Mouse (Mus musculus) forebrain, embryonic 13.5 days (tissue): Measurements from ENCODE around the gene Fam83b. TPM values are rescaled to one million over a fixed set of nuclear protein-coding genes. Genes with fewer than 3 reads are reported as not detected.
A peak's percentile ranks its signal among the peaks of the same experiment; 100 is the strongest.

Experiments used
- ATAC-seq: fragments of 200-750 bp; cut with Nextera tagmentation; 2 replicates; pipeline ENCODE4 v1.8.0; 2017
- H3K27ac ChIP-seq: fragments of 300-500 bp; sonication (generic); 2 replicates; pipeline ENCODE4 v1.5.1; 2015; ENCODE audit warnings: inconsistent platforms, mild to moderate bottlenecking, moderate library complexity
- H3K27me3 ChIP-seq: fragments of 300-500 bp; sonication (generic); 2 replicates; pipeline ENCODE4 v1.6.1; 2015; ENCODE audit warnings: mild to moderate bottlenecking, inconsistent platforms
- H3K36me3 ChIP-seq: fragments of 300-500 bp; sonication (generic); 2 replicates; pipeline ENCODE4 v1.6.1; 2015; ENCODE audit warnings: mild to moderate bottlenecking, inconsistent platforms; ENCODE audit not compliant: poor library complexity, severe bottlenecking
- H3K4me1 ChIP-seq: fragments of 300-500 bp; sonication (generic); 2 replicates; pipeline ENCODE4 v1.6.1; 2015; ENCODE audit warnings: inconsistent platforms
- H3K4me2 ChIP-seq: fragments of 300-500 bp; sonication (generic); 2 replicates; pipeline ENCODE4 v1.6.1; 2015; ENCODE audit warnings: inconsistent platforms, mild to moderate bottlenecking, moderate library complexity
- H3K4me3 ChIP-seq: fragments of 300-500 bp; sonication (generic); 2 replicates; pipeline ENCODE4 v1.5.1; 2015; ENCODE audit warnings: mild to moderate bottlenecking, inconsistent platforms
- H3K9ac ChIP-seq: fragments of 300-500 bp; sonication (generic); 2 replicates; pipeline ENCODE4 v1.6.1; 2015; ENCODE audit warnings: mild to moderate bottlenecking, inconsistent platforms
- H3K9me3 ChIP-seq: fragments of 300-500 bp; sonication (generic); replicated peaks from 2 replicates; pipeline ENCODE4 v1.6.1; 2016; ENCODE audit warnings: inconsistent platforms
- WGBS: fragments of 180-500 bp; shearing (Covaris S2); methylation state at CpG from one replicate; pipeline ENCODE4 v1.1.7; 2015; 5-methylcytosine and 5-hydroxymethylcytosine counted together
- polyA plus RNA-seq: library from polyadenylated mRNA; unstranded; fragments of >200 nt; fragmentation: Nextera tagmentation; extraction: Ambion mirVana; gene quantifications from 2 replicates; pipeline ENCODE4 v1.2.1, GENCODE M21; 2015

The Fam83b gene
- 0.05 TPM in 1 of 2 replicates, not detected in the other for polyA plus RNA-seq

DNA sequence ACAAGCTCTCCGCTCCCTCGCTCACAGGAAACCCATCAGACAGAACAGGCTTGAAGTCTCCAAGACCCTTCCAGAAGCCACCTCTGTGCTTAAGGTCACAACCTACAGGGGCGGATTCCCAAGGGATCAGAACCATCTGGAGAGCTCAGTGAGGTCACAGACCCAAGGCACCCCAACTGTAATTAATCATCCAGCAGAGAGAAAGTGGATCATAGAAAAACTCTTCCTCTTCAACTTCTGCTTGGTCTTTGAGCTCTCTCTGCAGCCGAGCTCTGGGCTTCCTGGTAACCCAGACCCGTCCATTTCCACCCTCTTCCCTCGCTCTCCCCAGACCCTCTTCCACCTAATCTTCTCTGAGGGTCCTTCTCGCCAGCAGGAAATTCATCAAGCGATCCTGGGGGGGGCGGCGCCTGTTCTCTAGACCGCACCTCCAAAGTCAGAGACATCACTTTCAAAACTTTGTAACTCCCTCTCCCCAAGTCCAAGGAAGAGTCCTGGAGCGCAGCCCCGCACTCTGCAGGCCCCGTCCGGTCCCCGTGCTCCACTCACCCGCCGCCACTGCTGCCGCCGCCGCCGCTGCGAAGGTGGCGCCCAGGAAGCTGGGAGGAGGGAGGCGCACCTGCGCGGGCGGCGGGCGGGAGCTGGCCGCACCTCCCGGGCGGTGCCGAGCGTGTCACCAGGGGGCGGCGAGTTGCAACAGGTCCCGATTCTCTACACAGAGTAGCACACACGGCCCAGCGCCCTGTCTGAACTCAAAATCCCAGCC lies at the start of gene Fam83b:
TSS of gene Fam83b (minus strand) at position 602 of the 766 bp plus-strand sequence.
- WGBS: 4% methylated on average over 40 of the region's 40 CpGs
- Histone ChIP-seq H3K36me3 (no peaks in the 10 kb centered on the region), H3K27me3 (peaks cover 14% of the 10 kb centered on the region; the same call in 1 of the 2 replicates), H3K4me2 (peak within 1 kb of the TSS; percentile 95), H3K27ac (no peak within 1 kb of the TSS), H3K9ac (peak within 1 kb of the TSS; percentile 65), H3K4me1 (peaks cover 11% of the 10 kb centered on the region), H3K9me3 (no peaks in the 10 kb centered on the region), H3K4me3 (peak within 1 kb of the TSS; percentile 54)
- ATAC-seq: peak; percentile 75

- 78% methylated on average over 4 of the region's 4 CpGs for WGBS
- no peak overlapping the region for H3K9ac ChIP-seq
- ATAC-seq: no peak
Measured at GRCm38 (mm10) chr9:76614165-76614564, 47.2 kb upstream of the Fam83b start.

GRCm38 (mm10) chr9:76603744-76604143 lies 36.8 kb upstream of the Fam83b start:
- Histone ChIP-seq H3K9me3 (no peaks in the 10 kb centered on the region), H3K4me1 (no peaks in the 10 kb centered on the region), H3K4me3 (no peak overlapping the region), H3K36me3 (no peaks in the 10 kb centered on the region), H3K9ac (no peak overlapping the region), H3K27ac (no peak overlapping the region), H3K4me2 (no peak overlapping the region), H3K27me3 (no peaks in the 10 kb centered on the region)
- 73% methylated on average over 5 of the region's 5 CpGs for WGBS
- no peak for ATAC-seq

More at GRCm38 (mm10) chr9:76614165-76614564, 47.2 kb upstream of the Fam83b start:
- Histone ChIP-seq H3K36me3 (no peaks in the 10 kb centered on the region), H3K4me1 (no peaks in the 10 kb centered on the region), H3K27me3 (no peaks in the 10 kb centered on the region), H3K9me3 (no peaks in the 10 kb centered on the region), H3K4me2 (no peak overlapping the region), H3K27ac (no peak overlapping the region), H3K4me3 (no peak overlapping the region)

GRCm38 (mm10) chr9:76602874-76603273 lies 36.0 kb upstream of the Fam83b start:
- Histone ChIP-seq H3K27ac (no peak overlapping the region), H3K9ac (no peak overlapping the region), H3K4me3 (no peak overlapping the region), H3K4me1 (no peaks in the 10 kb centered on the region), H3K4me2 (no peak overlapping the region), H3K9me3 (no peaks in the 10 kb centered on the region), H3K27me3 (no peaks in the 10 kb centered on the region), H3K36me3 (no peaks in the 10 kb centered on the region)
- ATAC-seq: no peak
- WGBS: 91% methylated on average over 2 of the region's 2 CpGs

- 69% methylated on average over 4 of the region's 4 CpGs for WGBS
- no peak for ATAC-seq
- Histone ChIP-seq H3K9ac (no peak overlapping the region), H3K4me1 (no peaks in the 10 kb centered on the region), H3K36me3 (no peaks in the 10 kb centered on the region), H3K27ac (no peak overlapping the region), H3K4me3 (no peak overlapping the region), H3K9me3 (no peaks in the 10 kb centered on the region), H3K27me3 (no peaks in the 10 kb centered on the region), H3K4me2 (no peak overlapping the region)
Measured at GRCm38 (mm10) chr9:76597395-76597794, 30.5 kb upstream of the Fam83b start.

DNA sequence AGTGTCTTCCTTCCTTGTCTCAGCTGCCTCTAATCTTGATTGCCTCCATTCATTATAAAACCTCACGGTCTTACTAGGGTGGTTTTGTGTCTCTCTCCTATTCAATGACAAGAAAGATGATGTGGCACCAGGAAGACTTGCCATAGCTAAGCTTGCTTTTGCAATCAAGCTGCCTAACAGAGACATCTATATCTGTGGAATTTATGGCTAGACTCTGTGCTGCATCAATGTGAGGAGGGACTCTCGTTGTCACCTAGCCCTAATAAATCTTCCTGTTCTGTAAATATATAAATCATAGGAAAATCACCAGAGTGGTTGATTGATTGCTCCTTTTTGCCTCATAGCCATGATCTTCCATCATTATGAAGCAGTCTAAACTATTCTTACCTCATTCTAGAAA lies 26.9 kb upstream of the Fam83b start:
- Histone ChIP-seq H3K9me3 (no peaks in the 10 kb centered on the region), H3K4me3 (no peak overlapping the region), H3K36me3 (no peaks in the 10 kb centered on the region), H3K27ac (no peak overlapping the region), H3K4me1 (no peaks in the 10 kb centered on the region), H3K9ac (no peak overlapping the region), H3K27me3 (no peaks in the 10 kb centered on the region), H3K4me2 (no peak overlapping the region)
- WGBS: 84% methylated on average over 2 of the region's 2 CpGs
- ATAC-seq: no peak

- 94% methylated on average over 6 of the region's 6 CpGs for WGBS
- no peaks in the 10 kb centered on the region for H3K4me1 ChIP-seq
- H3K27ac ChIP-seq: no peak overlapping the region
- H3K27me3 ChIP-seq: no peaks in the 10 kb centered on the region
- H3K36me3 ChIP-seq: no peaks in the 10 kb centered on the region
- no peak overlapping the region for H3K4me2 ChIP-seq
- no peaks in the 10 kb centered on the region for H3K9me3 ChIP-seq
- no peak overlapping the region for H3K9ac ChIP-seq
- no peak overlapping the region for H3K4me3 ChIP-seq
- no peak for ATAC-seq
Measured at GRCm38 (mm10) chr9:76583943-76584342, 17.0 kb upstream of the Fam83b start.

- Histone ChIP-seq H3K27me3 (no peaks in the 10 kb centered on the region), H3K36me3 (no peaks in the 10 kb centered on the region), H3K27ac (no peak overlapping the region), H3K4me1 (no peaks in the 10 kb centered on the region), H3K9ac (no peak overlapping the region), H3K4me3 (no peak overlapping the region), H3K9me3 (no peaks in the 10 kb centered on the region), H3K4me2 (no peak overlapping the region)
- 93% methylated on average over 5 of the region's 5 CpGs for WGBS
- no peak for ATAC-seq
Measured at GRCm38 (mm10) chr9:76581966-76582365, 15.1 kb upstream of the Fam83b start.

DNA sequence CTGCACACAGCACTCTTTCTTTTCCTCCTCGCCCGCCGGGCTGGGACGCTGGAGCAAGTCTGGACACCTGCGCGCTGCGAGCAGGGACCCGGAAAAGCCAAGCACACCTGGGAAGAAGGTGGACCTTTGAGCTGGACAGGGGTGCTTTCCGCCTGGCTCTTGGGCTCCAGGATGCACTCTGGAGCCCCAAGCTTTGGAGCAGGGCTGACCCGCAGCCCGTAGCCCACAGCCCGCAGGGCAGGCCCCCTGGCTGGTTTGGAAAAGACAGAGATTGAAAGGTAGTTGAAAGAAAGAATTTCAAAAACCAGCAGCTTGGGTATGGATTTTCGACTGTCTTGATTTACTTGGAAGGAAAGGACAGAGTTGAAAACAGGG lies 352 bp upstream of the Fam83b start:
- H3K9ac ChIP-seq: peak overlapping the region; percentile 65
- H3K4me1 ChIP-seq: peaks cover 11% of the 10 kb centered on the region
- ATAC-seq: 0 out of 2 replicates have a peak, but pooled peaks have one; percentile 25
- H3K36me3 ChIP-seq: no peaks in the 10 kb centered on the region
- H3K9me3 ChIP-seq: no peaks in the 10 kb centered on the region
- H3K4me2 ChIP-seq: peak overlapping the region; percentile 95
- H3K27ac ChIP-seq: no peak overlapping the region
- H3K4me3 ChIP-seq: peak overlapping the region; percentile 54
- WGBS: 2% methylated on average over 13 of the region's 13 CpGs
- peaks cover 14% of the 10 kb centered on the region; the same call in 1 of the 2 replicates for H3K27me3 ChIP-seq

DNA sequence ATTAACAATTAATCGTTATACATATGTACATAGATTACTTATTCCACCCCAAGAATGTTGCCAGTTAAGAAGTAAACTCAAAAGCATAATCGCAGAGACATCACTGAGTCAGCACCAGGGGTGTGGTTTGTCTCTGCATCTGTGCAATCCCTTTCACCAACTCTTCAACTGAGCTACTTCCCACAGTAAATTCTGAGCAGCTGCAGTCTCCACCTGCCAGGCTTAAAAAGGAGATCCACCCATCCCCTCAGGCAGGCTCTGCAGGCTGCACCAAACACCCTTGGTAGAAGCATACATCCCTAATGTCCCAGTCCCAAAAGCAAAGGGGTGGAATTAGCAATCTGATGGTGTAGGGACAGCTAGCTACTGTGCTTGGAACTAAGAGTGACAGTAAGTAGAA lies 1.3 kb downstream of the Fam83b start:
- 78% methylated on average over 2 of the region's 2 CpGs for WGBS
- Histone ChIP-seq H3K9me3 (no peaks in the 10 kb centered on the region), H3K4me2 (no peak overlapping the region), H3K4me3 (no peak overlapping the region), H3K27me3 (peaks cover 14% of the 10 kb centered on the region; the same call in 1 of the 2 replicates), H3K4me1 (peaks cover 11% of the 10 kb centered on the region), H3K27ac (no peak overlapping the region), H3K36me3 (no peaks in the 10 kb centered on the region), H3K9ac (no peak overlapping the region)
- ATAC-seq: no peak

DNA sequence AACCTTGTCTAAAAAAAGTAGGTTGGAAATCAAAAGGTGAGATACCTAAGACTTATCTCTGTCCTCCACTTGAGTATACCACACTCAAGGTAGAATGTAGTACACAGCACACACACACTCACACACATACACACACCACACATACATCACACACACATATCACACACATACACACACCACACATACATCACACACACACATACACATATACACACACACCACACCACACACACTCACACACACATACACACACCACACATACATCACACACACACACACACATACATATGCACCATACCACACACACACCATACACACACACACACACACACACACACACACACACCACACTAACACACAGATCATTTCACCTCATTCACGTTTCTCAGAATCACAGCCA lies 2.8 kb downstream of the Fam83b start:
- WGBS: 90% methylated on average over 1 of the region's 1 CpGs
- Histone ChIP-seq H3K4me3 (no peak overlapping the region), H3K9ac (no peak overlapping the region), H3K9me3 (no peaks in the 10 kb centered on the region), H3K4me2 (no peak overlapping the region), H3K27ac (no peak overlapping the region), H3K27me3 (peaks cover 14% of the 10 kb centered on the region; the same call in 1 of the 2 replicates), H3K4me1 (peaks cover 11% of the 10 kb centered on the region), H3K36me3 (no peaks in the 10 kb centered on the region)
- no peak for ATAC-seq

- Histone ChIP-seq H3K9ac (no peak overlapping the region), H3K9me3 (no peaks in the 10 kb centered on the region), H3K4me1 (peaks cover 11% of the 10 kb centered on the region), H3K27ac (no peak overlapping the region), H3K4me3 (no peak overlapping the region), H3K36me3 (no peaks in the 10 kb centered on the region), H3K27me3 (peaks cover 11% of the 10 kb centered on the region; the same call in 1 of the 2 replicates), H3K4me2 (no peak overlapping the region)
- 34% methylated on average over 6 of the region's 6 CpGs for WGBS
- no peak for ATAC-seq
Measured at GRCm38 (mm10) chr9:76562794-76563193, 4.1 kb downstream of the Fam83b start.

DNA sequence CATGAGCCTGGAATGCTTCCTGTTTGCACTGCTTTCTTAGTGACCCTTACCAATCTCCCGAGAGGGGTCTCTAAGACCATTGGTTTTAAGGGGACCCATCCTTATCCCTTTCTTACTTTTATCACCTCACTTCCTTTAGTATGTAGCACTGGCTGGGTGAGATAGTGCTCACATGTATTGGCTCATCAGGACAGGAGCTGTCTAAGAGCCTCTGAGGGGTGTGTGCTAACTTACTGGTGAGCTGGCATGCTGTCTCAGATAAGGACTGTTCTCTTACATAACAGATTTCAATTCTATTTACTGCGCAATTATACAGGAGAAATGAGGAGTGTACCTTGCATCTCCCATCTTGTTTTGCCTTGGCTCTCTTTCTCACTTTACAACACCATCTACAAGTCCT lies 7.7 kb downstream of the Fam83b start:
- WGBS: 90% methylated on average over 2 of the region's 2 CpGs
- no peak overlapping the region for H3K27ac ChIP-seq
- H3K9ac ChIP-seq: no peak overlapping the region
- no peak for ATAC-seq
- H3K4me1 ChIP-seq: no peaks in the 10 kb centered on the region
- no peak overlapping the region for H3K4me3 ChIP-seq
- no peak overlapping the region for H3K4me2 ChIP-seq
- no peaks in the 10 kb centered on the region for H3K9me3 ChIP-seq
- H3K27me3 ChIP-seq: no peaks in the 10 kb centered on the region
- no peaks in the 10 kb centered on the region for H3K36me3 ChIP-seq
